Mouse (Mus musculus): ENCODE results near the gene Peli1.

The Peli1 gene

GRCm38 (mm10) chr11:21091067-21091427 is at the start of gene Peli1:
TSS of gene Peli1 (plus strand) at chr11:21091291.
- peak; percentile 97 for DNase-seq (ENCODE audit: low read depth, low spot score)

- DNase-seq (ENCODE audit: low read depth, low spot score) = no peak
Measured at GRCm38 (mm10) chr11:21042590-21042989, 48.5 kb upstream of the Peli1 start.

GRCm38 (mm10) chr11:21046188-21046587 is 44.9 kb upstream of the Peli1 start:
- DNase-seq (ENCODE audit: low read depth, low spot score) = no peak

GRCm38 (mm10) chr11:21047921-21048320 is 43.2 kb upstream of the Peli1 start:
- no peak for DNase-seq (ENCODE audit: low read depth, low spot score)

- DNase-seq (ENCODE audit: low read depth, low spot score) = no peak
Measured at GRCm38 (mm10) chr11:21051716-21052115, 39.4 kb upstream of the Peli1 start.

GRCm38 (mm10) chr11:21054587-21054986 is 36.5 kb upstream of the Peli1 start:
- no peak for DNase-seq (ENCODE audit: low read depth, low spot score)

- DNase-seq (ENCODE audit: low read depth, low spot score) = peak; percentile 8
Measured at GRCm38 (mm10) chr11:21056109-21056850, 34.8 kb upstream of the Peli1 start.

- no peak for DNase-seq (ENCODE audit: low read depth, low spot score)
Measured at GRCm38 (mm10) chr11:21057511-21058414, 33.3 kb upstream of the Peli1 start.

GRCm38 (mm10) chr11:21058415-21058781 is 32.7 kb upstream of the Peli1 start:
- DNase-seq (ENCODE audit: low read depth, low spot score) = no peak

GRCm38 (mm10) chr11:21060386-21061074 is 30.6 kb upstream of the Peli1 start:
- DNase-seq (ENCODE audit: low read depth, low spot score) = no peak

GRCm38 (mm10) chr11:21061075-21061403 is 30.1 kb upstream of the Peli1 start:
- no peak for DNase-seq (ENCODE audit: low read depth, low spot score)

GRCm38 (mm10) chr11:21061431-21061830 is 29.7 kb upstream of the Peli1 start:
- DNase-seq (ENCODE audit: low read depth, low spot score) = no peak

- no peak for DNase-seq (ENCODE audit: low read depth, low spot score)
Measured at GRCm38 (mm10) chr11:21062071-21062470, 29.0 kb upstream of the Peli1 start.

- no peak for DNase-seq (ENCODE audit: low read depth, low spot score)
Measured at GRCm38 (mm10) chr11:21063271-21063670, 27.8 kb upstream of the Peli1 start.

GRCm38 (mm10) chr11:21079400-21079799 is 11.7 kb upstream of the Peli1 start:
- DNase-seq (ENCODE audit: low read depth, low spot score) = no peak

- no peak for DNase-seq (ENCODE audit: low read depth, low spot score)
Measured at GRCm38 (mm10) chr11:21079851-21080362, 11.2 kb upstream of the Peli1 start.

GRCm38 (mm10) chr11:21081169-21081568 is 9.9 kb upstream of the Peli1 start:
- no peak for DNase-seq (ENCODE audit: low read depth, low spot score)

GRCm38 (mm10) chr11:21082711-21083110 is 8.4 kb upstream of the Peli1 start:
- DNase-seq (ENCODE audit: low read depth, low spot score) = no peak

- no peak for DNase-seq (ENCODE audit: low read depth, low spot score)
Measured at GRCm38 (mm10) chr11:21088356-21088755, 2.7 kb upstream of the Peli1 start.

GRCm38 (mm10) chr11:21089571-21089970 is 1.5 kb upstream of the Peli1 start:
- no peak for DNase-seq (ENCODE audit: low read depth, low spot score)

- DNase-seq (ENCODE audit: low read depth, low spot score) = peak; percentile 62
Measured at GRCm38 (mm10) chr11:21091428-21092405, 626 bp downstream of the Peli1 start.
